Mouse (Mus musculus) CH12.LX (cell line): ENCODE results near the gene Ostn. TPM values are rescaled to one million over a fixed set of nuclear protein-coding genes. Genes with fewer than 3 reads are reported as not detected.

ENCODE experiments used
- DNase-seq: peaks from one replicate; pipeline ENCODE4 v3.0.0-alpha.2; 2013; ENCODE audit errors: extremely low read depth
- H3K27ac ChIP-seq: 2 replicates; pipeline ENCODE4 v1.5.1; 2012; ENCODE audit warnings: low read depth, mild to moderate bottlenecking, control low read depth, moderate library complexity; ENCODE audit not compliant: insufficient read depth
- H3K27me3 ChIP-seq: replicated peaks from 2 replicates; pipeline ENCODE3; 2012; ENCODE audit warnings: inconsistent platforms
- H3K36me3 ChIP-seq, 2 experiments: replicated peaks in 1 of 2; 2 replicates each; pipeline versions ENCODE3 to v1.6.1; 2012; ENCODE audit warnings: inconsistent platforms in 1 of 2, low read length in 1 of 2, mild to moderate bottlenecking in 1 of 2, mixed read lengths in 1 of 2, moderate library complexity in 1 of 2; ENCODE audit not compliant: control insufficient read depth in 1 of 2, insufficient read depth in 1 of 2
- H3K4me1 ChIP-seq, 2 experiments: 2 replicates each; pipeline ENCODE4 v1.6.1; 2012; ENCODE audit warnings: inconsistent platforms in 1 of 2, moderate library complexity in 1 of 2; ENCODE audit not compliant: insufficient read depth in 2 of 2, control insufficient read depth in 1 of 2
- H3K4me2 ChIP-seq: 2 replicates; pipeline ENCODE4 v1.6.1; 2012; ENCODE audit warnings: low read depth, mild to moderate bottlenecking, control low read depth; ENCODE audit not compliant: poor library complexity, insufficient read depth, severe bottlenecking
- H3K4me3 ChIP-seq, 3 experiments: fragments of 150-350 bp in 1 of 3; sonication (generic) in 1 of 3; replicated peaks in 1 of 3; 2 replicates each; pipeline versions ENCODE3 to v1.5.1; 2011 to 2012; ENCODE audit warnings: low read depth in 2 of 3, low read length in 2 of 3, mild to moderate bottlenecking in 2 of 3, moderate library complexity in 2 of 3, control low read depth in 1 of 3, improper control_type of control experiment in 1 of 3, inconsistent platforms in 1 of 3, mixed read lengths in 1 of 3; ENCODE audit not compliant: poor library complexity in 1 of 3
- H3K79me2 ChIP-seq: replicated peaks from 2 replicates; pipeline ENCODE4 v1.6.1; 2012; ENCODE audit warnings: mild to moderate bottlenecking, moderate library complexity; ENCODE audit not compliant: control insufficient read depth, poor library complexity, insufficient read depth, severe bottlenecking; ENCODE audit errors: extremely low read depth
- H3K9ac ChIP-seq: 2 replicates; pipeline ENCODE4 v1.6.1; 2012; ENCODE audit warnings: low read depth, mild to moderate bottlenecking, control low read depth, moderate library complexity; ENCODE audit not compliant: insufficient read depth
- H3K9me3 ChIP-seq: replicated peaks from 2 replicates; pipeline ENCODE3; 2012; ENCODE audit warnings: low read length, inconsistent platforms, mixed read lengths
- BHLHE40 ChIP-seq: IDR thresholded peaks from 2 replicates; pipeline ENCODE4 v1.6.1; 2011; ENCODE audit warnings: mild to moderate bottlenecking, low read depth, low read length, improper control_type of control experiment
- E2F4 ChIP-seq: IDR thresholded peaks from 2 replicates; pipeline ENCODE4 v1.6.1; 2011; ENCODE audit warnings: low read depth, low read length, improper control_type of control experiment; ENCODE audit not compliant: insufficient replicate concordance
- ELF1 ChIP-seq: IDR thresholded peaks from 2 replicates; pipeline ENCODE4 v1.6.1; 2014; ENCODE audit warnings: low read depth, mild to moderate bottlenecking, inconsistent platforms, low read length, improper control_type of control experiment
- EP300 ChIP-seq: IDR thresholded peaks from 2 replicates; pipeline ENCODE4 v1.6.1; 2011; ENCODE audit warnings: low read length, improper control_type of control experiment
- ETS1 ChIP-seq: conservative IDR thresholded peaks from 2 replicates; pipeline ENCODE4 v1.6.1; 2012; ENCODE audit warnings: low read depth, mild to moderate bottlenecking, inconsistent platforms, low read length, improper control_type of control experiment, moderate library complexity
- HCFC1 ChIP-seq: IDR thresholded peaks from 2 replicates; pipeline ENCODE4 v1.6.1; 2012; ENCODE audit warnings: low read depth, mild to moderate bottlenecking, inconsistent platforms, low read length, improper control_type of control experiment
- IRF4 ChIP-seq: IDR thresholded peaks from 2 replicates; pipeline ENCODE4 v1.6.1; 2014; ENCODE audit warnings: low read depth, mild to moderate bottlenecking, inconsistent platforms, low read length, improper control_type of control experiment
- JUN ChIP-seq: IDR thresholded peaks from 2 replicates; pipeline ENCODE4 v1.6.1; 2011; ENCODE audit warnings: low read depth, mild to moderate bottlenecking, low read length, improper control_type of control experiment, moderate library complexity; ENCODE audit not compliant: insufficient read depth
- JUND ChIP-seq: conservative IDR thresholded peaks from 2 replicates; pipeline ENCODE4 v1.6.1; 2011; ENCODE audit warnings: low read depth, low read length, improper control_type of control experiment
- KAT2A ChIP-seq: IDR thresholded peaks from 2 replicates; pipeline ENCODE4 v1.6.1; 2012; ENCODE audit warnings: low read length, improper control_type of control experiment, inconsistent platforms; ENCODE audit not compliant: insufficient replicate concordance
- MAFK ChIP-seq: IDR thresholded peaks from 2 replicates; pipeline ENCODE4 v1.6.1; 2011; ENCODE audit warnings: low read length, improper control_type of control experiment; ENCODE audit not compliant: insufficient replicate concordance
- MAZ ChIP-seq: IDR thresholded peaks from 2 replicates; pipeline ENCODE4 v1.6.1; 2012; ENCODE audit warnings: low read depth, mild to moderate bottlenecking, inconsistent platforms, low read length, improper control_type of control experiment, moderate library complexity
- MEF2A ChIP-seq: IDR thresholded peaks from 2 replicates; pipeline ENCODE4 v1.6.1; 2014; ENCODE audit warnings: low read depth, mild to moderate bottlenecking, inconsistent platforms, low read length, improper control_type of control experiment, borderline replicate concordance
- MYC ChIP-seq: IDR thresholded peaks from 2 replicates; pipeline ENCODE4 v1.6.1; 2011; ENCODE audit warnings: low read depth, mild to moderate bottlenecking, improper control_type of control experiment, low read length
- NELFE ChIP-seq: IDR thresholded peaks from 2 replicates; pipeline ENCODE4 v1.6.1; 2011; ENCODE audit warnings: low read depth, low read length, improper control_type of control experiment
- RAD21 ChIP-seq: IDR thresholded peaks from 2 replicates; pipeline ENCODE4 v1.6.1; 2011; ENCODE audit warnings: low read depth, mild to moderate bottlenecking, low read length, improper control_type of control experiment, moderate library complexity
- RCOR1 ChIP-seq: conservative IDR thresholded peaks from 2 replicates; pipeline ENCODE4 v1.6.1; 2012; ENCODE audit warnings: low read depth, mild to moderate bottlenecking, inconsistent platforms, low read length, improper control_type of control experiment
- SIN3A ChIP-seq: IDR thresholded peaks from 2 replicates; pipeline ENCODE4 v1.6.1; 2012; ENCODE audit warnings: low read length, improper control_type of control experiment, inconsistent platforms
- TBP ChIP-seq: conservative IDR thresholded peaks from 2 replicates; pipeline ENCODE4 v1.6.1; 2011; ENCODE audit warnings: low read depth, low read length, improper control_type of control experiment
- TCF12 ChIP-seq: IDR thresholded peaks from 2 replicates; pipeline ENCODE4 v1.6.1; 2014; ENCODE audit warnings: low read depth, mild to moderate bottlenecking, inconsistent platforms, low read length, improper control_type of control experiment
- ZKSCAN1 ChIP-seq: IDR thresholded peaks from 2 replicates; pipeline ENCODE4 v1.6.1; 2012; ENCODE audit warnings: low read depth, inconsistent platforms, low read length, improper control_type of control experiment, borderline replicate concordance
- dilution Hi-C: fragments of 300-500 bp; cut with MboI; formaldehyde crosslinking; loops from 2 replicates; pipeline ENCODE4 v1.14.3; 2020; ENCODE audit warnings: low sequenced_read_pairs; ENCODE audit not compliant: extremely low pct_unique_long_range_greater_than_20kb, extremely low pct_ligation_motif_present
- in situ Hi-C: fragments of 300-500 bp; cut with MboI; formaldehyde crosslinking; loops from 3 replicates; pipeline ENCODE4 v1.14.3; 2019; ENCODE audit warnings: low sequenced_read_pairs, low pct_ligation_motif_present, low pct_unique_long_range_greater_than_20kb, mixed read lengths
- polyA plus RNA-seq: library from polyadenylated mRNA; unstranded; fragments of >175 nt; gene quantifications from 2 replicates; pipeline ENCODE4 v1.2.1, GENCODE M21; 2012; ENCODE audit warnings: low read depth; ENCODE audit not compliant: insufficient read length
- total RNA-seq, 2 experiments: library from RNA; depleted of rRNA; stranded (reverse); fragments of 300-350 nt in 1 of 2; fragments of >200 nt in 1 of 2; gene quantifications; 2 replicates each; pipeline ENCODE4 v1.2.3; 2012 to 2014

The Ostn gene
- total and polyA plus RNA-seq, 3 experiments, result 0.67 to 1.7 (median 1.0) TPM

GRCm38 (mm10) chr16:27326463-27326862 is 19.2 kb downstream of the Ostn start:
- H3K4me3 ChIP-seq, result peak overlapping the region in 1 of 3 experiments; percentile 31
- peak; percentile 93 for DNase-seq
- H3K4me1 ChIP-seq, result peaks cover 12 to 37% of the 10 kb centered on the region in 2 experiments; a peak in 3 of 4 replicates
- in situ Hi-C loops (no loop called here), dilution Hi-C loops (no loop called here)
- H3K9me3 ChIP-seq, result peaks cover 8% of the 10 kb centered on the region
- H3K9ac ChIP-seq, result no peak overlapping the region
- H3K4me2 ChIP-seq, result no peak overlapping the region
- H3K27me3 ChIP-seq, result no peaks in the 10 kb centered on the region
- H3K27ac ChIP-seq, result peak overlapping the region; percentile 40; the same call in 1 of the 2 replicates
- peaks cover 4% of the 10 kb centered on the region for H3K79me2 ChIP-seq
- peaks cover 2 to 16% of the 10 kb centered on the region in 2 experiments for H3K36me3 ChIP-seq
- peak; percentile 78 for TF ChIP-seq TCF12
- TF ChIP-seq BHLHE40, result peak; percentile 79
- peak; percentile 90 for TF ChIP-seq TBP
- 0 out of 2 replicates have a peak, but pooled peaks have one; percentile 77 for TF ChIP-seq RCOR1
- peak; percentile 92 for TF ChIP-seq JUND
- TF ChIP-seq MAFK, result peak; percentile 79
- TF ChIP-seq NELFE, result no peak
- TF ChIP-seq EP300, result peak; percentile 94
- no peak for TF ChIP-seq MAZ
- TF ChIP-seq JUN, result peak; percentile 80
- peak; percentile 52; the same call in 1 of the 2 replicates for TF ChIP-seq SIN3A
- peak; percentile 66 for TF ChIP-seq HCFC1
- peak; percentile 98 for TF ChIP-seq ETS1
- peak; percentile 44; the same call in 1 of the 2 replicates for TF ChIP-seq MYC
- peak; percentile 68 for TF ChIP-seq ELF1
- no peak for TF ChIP-seq KAT2A
- no peak for TF ChIP-seq ZKSCAN1
- peak; percentile 16 for TF ChIP-seq RAD21
- TF ChIP-seq MEF2A, result peak; percentile 100
- peak; percentile 95 for TF ChIP-seq IRF4
- TF ChIP-seq E2F4, result 0 out of 2 replicates have a peak, but pooled peaks have one; percentile 54
